Mouse (Mus musculus): ENCODE measurements around the gene Gfral.
A peak's percentile ranks its signal among the peaks of the same experiment; 100 is the strongest.

Gene Gfral

DNA sequence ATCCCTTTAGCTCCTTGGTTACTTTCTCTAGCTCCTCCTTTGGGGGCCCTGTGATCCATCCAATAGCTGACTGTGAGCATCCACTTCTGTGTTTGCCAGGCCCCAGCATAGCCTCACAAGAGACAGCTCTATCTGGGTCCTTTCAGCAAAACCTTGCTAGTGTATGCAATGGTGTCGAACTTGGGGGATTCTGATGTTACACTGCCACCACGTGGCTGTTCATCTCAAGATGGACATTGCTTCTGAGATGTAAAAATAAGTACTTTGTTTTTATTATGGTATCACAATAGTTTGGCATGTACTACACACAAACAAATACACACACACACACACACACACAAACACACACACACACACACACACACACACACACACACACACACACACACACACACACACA, 90.6 kb downstream of the Gfral start:
- DNase-seq (ENCODE audit: low spot score) = peak; percentile 71

All from MN1 (cell line).